Mouse (Mus musculus) heart, adult 18-20 months (tissue): Measurements from ENCODE around the gene Sgsm1. TPM values are rescaled to one million over a fixed set of nuclear protein-coding genes. Genes with fewer than 3 reads are reported as not detected.

ENCODE experiments used
- DNase-seq, 2 experiments: peaks; one replicate each; pipeline ENCODE4 v3.0.0; 2021 to 2022; ENCODE audit warnings: mixed read lengths in 1 of 2
- total RNA-seq, 2 experiments: library from RNA; stranded (reverse); gene quantifications; 2 replicates each; pipeline ENCODE4 v1.2.3; 2021

Gene Sgsm1
- total RNA-seq, 2 experiments from 2014 or later = 0.25 to 1.0 TPM

DNA sequence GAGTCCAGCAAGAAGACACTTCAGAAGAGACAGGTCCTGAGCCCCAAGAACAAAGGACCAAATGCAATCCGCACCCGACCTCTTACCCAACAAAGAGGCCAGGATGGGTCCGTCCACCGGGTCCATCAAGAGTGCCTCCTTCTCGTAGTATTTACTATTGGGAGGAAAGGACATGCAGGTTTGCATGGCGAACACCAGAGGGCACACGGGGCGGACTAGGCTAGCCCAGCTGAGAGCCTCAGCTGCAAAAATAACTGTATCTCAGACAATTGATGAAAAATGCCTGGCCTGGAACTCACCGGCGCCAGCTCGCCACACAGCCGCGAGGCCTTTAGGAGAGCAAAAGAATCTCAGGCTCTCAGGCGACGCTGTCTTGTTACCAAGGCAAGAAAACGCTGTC is 25.0 kb downstream of the Sgsm1 start:
- no peak for DNase-seq

DNA sequence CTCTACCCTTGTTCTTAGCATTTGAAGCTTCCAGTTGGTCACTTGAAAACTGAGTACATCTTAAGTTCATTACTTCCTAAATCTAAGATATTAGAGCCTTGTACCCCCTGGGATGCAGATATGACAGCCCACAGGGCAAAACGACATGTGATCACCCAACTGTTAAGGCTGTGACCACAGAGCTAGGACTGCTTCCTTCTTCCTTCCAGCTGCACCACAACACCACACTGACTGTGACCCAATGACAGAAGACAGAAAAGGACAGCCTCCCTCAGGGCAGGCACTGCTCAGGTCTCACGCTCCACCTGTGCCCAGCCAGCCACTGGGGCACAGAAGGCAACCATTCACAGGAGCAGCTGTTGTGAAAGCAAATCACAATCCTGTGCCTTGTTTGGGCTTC is 26.9 kb downstream of the Sgsm1 start:
- no peak for DNase-seq

DNA sequence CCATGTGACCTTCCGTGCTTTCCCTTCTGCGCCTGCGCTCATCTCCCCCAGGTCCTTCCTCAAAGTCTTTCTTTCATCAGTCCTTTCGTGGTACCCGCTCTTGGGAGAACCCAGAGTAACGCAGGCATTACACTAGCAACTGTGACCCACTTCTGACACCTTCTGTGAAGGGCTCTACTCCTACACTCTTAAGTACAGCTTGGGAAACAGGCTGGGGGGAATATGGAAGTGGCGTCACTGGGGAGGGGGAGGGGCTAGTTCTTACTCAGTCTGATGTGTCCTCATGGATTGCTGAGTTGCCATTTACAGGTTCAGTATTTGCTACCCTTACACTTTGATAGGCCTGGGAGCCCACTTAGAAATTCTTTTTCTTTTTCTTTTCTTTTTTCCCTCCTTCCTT is 29.0 kb downstream of the Sgsm1 start:
- DNase-seq = no peak

DNA sequence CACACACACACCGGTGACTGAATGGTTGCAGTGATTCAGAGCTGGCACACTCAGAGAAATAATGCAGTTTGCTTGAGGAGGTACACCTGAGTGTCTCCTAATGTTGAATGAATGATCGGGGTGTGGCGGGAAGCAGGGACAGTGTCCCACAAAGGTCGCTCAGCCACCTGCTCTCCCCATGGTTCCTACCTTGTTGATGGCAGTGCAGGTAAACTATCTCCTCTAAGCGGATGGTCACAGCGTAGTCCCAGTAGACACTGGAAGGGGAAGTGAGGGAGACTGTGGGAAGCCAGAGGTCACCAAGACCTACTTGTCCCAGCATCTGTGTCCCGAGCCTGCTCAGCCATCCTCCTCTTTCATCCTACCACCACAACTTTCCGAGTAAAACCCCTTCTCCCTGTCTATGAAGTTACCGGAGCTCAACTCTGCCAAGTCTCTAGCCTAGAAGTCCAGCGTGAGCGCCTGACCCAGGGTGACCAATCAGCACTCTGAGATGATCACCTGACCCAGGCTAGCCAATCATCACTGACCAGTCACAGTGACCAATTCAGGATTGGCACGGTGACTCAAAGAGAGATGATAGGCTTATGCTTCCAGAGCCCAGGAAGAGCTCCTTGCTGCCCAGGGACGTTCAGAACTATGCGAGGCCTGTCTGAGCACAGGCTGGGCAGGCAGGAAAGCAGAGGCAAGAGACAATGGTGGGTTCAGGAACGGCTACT is 30.3 kb downstream of the Sgsm1 start:
- no peak for DNase-seq

DNA sequence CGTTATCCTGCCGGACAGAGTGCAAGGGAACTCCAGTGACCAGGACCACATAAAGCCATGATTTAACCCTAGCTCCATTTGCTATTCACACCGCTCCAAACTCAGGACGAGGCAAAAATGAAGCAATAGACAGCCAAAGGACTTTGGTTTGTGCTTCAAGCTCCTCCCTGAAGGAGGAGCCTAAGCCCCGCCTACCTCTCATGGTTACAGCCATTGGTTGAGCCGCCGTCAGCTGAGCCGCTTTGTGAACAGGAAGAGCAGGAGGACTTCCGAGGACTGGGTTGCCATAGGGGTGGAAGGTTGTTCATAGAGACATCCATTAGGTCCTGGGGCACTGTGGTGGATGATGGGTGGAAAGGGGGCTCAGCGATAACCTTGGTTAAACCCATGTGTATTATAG is 34.7 kb downstream of the Sgsm1 start:
- no peak for DNase-seq

DNA sequence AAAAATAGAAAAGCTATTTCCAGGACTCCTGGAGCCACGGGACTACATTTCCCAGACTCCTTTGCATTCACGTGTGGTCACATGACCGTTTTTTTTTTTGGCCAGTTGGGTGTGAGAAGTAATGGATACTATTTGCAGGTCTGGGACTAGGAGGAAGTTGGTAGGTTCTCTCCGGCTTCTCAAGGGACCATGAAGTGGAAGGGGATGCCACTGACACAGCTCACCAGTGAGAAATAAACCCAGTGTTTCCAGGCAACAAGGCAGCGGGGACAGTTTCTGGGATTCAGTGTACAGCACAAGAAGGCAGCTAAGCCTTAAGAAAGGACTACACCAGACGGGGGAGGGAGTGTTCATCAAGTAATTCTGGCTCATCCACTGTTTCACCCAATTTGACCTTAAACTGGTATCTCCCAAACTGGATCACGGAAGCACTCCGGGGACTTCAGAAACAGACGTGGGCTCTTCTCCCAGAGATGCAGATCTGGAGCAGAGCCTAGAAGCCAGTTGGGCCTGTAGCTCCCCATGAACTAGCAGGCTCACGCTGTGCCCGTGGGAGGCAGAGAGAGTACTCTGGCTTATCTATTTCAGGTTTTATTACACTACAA is 39.3 kb downstream of the Sgsm1 start:
- DNase-seq = peak; percentile 12 to 52

DNA sequence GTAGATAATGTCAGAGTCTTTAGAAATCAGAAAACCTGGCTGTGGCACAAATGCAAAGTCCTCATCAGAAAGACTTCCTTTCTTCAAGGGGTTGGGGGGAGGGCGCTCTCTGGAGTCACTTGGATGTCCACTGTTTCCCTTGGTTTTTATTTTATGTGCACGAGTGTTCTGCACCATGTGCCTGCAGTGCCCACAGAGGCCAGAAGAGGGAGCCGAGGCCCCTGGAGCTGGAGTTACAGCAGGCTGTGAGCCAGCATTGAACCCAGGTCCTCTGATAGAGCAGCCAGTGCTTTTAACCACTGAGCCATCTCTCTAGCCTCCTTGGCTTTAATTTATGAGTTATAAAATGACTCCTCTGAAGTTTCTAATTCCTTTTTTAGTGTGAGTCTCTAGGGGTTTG is 40.5 kb downstream of the Sgsm1 start:
- no peak for DNase-seq

DNA sequence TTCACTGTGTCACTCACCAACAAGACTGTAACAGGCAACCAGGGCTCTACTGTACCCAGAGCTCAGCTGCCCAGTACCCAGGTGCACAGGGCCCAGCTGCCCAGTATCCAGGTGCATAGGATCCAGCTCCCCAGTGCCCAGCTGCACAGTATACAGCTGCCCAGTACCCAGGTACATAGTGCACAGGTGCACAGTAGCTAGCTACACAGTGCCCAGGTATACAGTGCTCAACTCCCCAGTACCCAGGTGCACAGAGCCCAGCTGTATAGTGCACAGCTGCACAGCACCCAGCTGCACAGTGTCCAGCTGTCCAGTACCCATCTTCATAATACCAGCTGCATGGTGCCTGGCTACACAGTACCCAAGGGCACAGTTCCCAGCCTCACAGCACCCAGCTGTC is 42.3 kb downstream of the Sgsm1 start:
- DNase-seq = no peak

DNA sequence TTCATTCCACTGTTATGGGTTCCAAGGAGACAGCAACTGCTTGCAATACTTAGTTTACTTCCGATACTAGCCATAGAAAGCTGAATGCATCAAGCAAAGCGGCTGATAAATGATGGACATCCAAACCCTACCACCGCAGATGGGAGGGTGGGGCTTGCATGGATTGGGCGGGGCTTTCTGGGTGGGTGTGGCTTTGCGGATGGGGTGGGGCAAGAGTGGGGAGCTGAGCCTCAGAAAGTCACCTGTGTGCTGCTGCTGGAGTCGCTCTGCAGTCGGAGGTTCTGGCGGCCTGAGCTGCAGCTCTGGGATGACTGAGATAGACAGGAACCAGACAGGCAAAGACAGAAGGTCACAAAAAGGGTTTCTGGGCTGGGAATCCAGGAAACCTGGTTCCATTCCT is 44.9 kb downstream of the Sgsm1 start:
- DNase-seq = no peak

DNA sequence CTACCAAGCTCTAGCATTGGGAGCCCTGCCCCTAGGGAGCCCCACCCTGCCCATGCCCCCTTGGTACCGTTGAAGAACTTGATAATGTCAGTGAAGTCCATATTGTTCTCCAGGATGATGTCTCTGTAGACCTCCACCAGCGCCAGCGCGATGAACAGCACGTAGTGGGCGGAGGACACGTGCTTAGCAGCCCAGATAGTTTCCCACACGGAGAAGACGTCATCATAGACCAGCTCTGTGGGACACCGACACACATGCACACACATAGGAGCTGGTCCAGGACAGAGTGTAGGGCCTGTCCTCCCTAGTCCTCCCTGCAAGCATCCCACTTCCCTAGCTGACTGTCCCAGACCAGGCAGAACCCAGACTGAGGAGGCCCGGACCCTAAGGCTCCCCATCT is 59.8 kb downstream of the Sgsm1 start:
- no peak for DNase-seq

DNA sequence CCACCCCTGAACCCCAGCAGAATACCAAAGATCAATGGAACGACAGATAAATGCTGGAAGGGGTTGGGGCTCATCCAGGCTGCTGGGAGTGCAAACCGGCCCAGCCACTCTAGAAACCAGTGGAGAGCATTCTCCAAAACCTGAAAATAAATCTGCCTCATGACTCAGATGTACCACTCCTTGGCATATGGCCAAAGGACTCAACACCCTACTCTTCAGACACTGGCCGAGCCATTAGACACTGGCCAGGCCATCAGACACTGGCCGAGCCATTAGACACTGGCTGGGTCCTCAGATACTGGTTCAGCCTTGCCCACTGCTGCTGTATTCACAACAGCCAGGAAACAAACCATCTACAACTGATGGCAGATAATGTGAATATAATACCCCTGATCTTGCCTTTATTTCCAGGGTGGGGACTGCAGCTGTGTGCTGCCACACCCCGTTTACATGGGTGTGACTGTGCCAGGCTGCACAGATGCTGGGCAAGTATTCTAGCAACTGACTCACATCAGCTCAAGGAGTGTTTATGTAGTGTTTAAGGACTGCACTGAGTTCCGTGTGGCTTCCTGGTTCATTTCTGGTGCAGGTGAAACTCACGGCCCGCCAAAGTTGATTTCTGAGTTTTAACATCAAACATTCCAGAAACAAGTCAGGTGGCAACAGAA is 61.2 kb downstream of the Sgsm1 start:
- no peak for DNase-seq

DNA sequence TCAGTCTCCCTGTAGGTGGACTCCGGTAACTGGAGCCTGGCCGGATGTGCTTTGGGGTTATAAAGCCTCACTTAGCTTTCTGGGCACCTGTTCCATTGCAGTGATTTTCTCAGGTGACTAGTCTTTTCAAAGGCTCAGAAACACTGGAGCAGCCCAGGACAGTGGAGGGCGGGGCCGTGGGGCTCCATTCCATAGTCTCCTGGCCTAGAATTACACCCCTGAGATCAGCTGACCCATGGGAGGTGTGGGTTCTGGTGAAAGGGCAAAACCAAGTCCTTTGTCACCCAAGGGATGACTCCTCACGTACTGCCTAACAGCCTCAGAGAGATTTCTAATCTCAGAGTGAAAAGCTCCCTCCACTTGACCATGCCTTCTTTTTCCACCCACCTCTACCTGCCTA is 80.4 kb downstream of the Sgsm1 start:
- no peak for DNase-seq

DNA sequence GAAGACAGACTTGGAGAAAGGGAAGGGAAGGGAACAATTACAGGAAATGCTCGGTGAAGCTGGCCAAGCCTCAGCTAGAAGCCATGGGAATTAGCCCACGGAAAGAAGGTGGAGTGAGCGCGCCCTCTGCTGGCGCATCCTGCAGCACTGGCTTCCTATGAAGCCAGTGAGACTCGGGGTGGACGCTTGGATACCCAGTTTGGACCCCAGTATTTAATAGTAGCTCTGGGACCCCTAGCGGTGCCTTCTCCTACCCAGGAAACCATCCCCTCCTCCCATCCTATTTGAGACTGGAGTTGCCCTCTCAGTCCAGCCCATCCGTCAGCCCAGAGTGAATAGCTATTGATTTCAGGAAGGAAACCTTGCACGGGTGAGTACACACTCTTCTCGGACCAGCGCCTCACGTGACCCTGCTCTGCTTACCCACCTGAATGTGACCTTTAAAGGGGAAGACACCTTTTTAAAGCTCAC is 83.9 kb downstream of the Sgsm1 start, which contains the start of gene Tmem211:
Gene Tmem211 (plus strand): TSS at position 278 of the 471 bp plus-strand sequence.
- DNase-seq = peak; percentile 88 to 92

DNA sequence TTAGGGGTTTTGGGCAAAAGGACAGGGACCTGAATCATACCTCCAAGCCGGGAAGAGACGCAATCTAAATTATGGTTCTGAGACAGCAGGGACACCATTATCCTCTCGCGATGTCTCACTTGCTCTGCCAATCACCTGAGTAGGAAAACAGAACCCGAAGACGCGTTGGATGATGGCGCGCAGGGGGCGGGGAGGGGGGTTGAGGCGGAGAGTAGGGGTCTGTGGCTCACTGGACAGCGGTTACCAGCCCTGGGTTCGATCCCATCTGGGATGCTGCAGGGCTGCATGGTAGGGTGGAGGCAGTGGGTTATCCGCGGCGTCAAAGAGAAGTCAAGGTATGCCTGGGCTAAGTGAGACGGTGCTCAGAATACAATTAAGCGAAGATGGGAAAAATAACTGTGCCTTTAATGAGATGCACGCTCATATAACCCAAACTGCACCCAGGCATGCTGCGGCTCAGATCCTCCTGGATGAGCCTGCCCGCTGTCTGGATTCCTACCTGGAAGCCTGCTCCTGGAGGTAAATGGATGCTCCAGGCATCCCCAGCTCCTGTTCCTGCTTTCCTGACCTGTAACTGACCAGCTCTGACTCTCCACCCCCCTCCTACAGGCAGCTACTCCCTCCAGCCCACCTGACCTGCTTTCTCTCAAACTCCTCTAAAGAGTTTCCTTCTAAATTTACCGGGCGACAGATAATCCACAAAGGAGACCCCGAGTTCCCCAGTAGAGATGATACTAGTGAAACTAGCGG is 84.7 kb downstream of the Sgsm1 start:
- DNase-seq = no peak

DNA sequence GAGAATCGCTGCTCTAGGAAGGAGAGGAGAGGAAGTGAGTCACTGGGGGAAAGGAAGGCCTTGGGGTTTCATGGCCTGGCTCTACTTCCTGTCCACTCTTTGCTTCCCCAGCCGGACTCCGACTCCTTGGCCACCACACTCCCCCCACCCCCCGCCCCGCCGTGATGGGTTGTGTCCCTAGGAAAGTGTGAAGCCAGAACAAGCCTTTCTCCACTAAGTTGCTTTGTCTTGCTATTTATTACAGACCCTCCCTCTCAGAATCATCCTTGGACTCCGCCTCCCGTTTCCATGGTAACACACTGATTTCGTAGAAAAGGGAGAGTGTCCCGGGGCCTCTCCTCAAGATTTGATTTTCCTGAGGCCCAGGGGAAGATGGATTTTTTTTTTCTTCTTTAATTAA is 85.3 kb downstream of the Sgsm1 start:
- peak in 1 of 2 experiments; percentile 57 for DNase-seq

DNA sequence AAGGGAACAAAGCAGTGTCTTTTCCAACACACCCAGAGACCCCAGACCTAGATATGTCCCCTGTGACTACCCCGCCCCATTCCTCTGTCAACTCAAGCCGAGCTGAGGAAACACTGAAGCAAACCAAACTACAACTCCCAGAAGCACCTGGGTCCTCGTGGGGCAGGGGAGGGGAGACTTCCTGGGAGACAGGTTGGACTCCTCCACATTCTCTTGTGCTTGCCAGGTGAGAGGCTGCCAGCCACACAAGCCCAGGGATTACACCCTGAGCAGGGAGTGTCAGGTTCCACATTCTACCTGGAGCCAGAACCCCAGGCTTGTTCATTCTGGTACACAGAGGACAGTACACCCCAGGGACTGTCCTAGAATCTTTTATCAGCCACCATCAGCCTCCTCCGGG is 86.7 kb downstream of the Sgsm1 start:
- DNase-seq = peak in 1 of 2 experiments; percentile 22

DNA sequence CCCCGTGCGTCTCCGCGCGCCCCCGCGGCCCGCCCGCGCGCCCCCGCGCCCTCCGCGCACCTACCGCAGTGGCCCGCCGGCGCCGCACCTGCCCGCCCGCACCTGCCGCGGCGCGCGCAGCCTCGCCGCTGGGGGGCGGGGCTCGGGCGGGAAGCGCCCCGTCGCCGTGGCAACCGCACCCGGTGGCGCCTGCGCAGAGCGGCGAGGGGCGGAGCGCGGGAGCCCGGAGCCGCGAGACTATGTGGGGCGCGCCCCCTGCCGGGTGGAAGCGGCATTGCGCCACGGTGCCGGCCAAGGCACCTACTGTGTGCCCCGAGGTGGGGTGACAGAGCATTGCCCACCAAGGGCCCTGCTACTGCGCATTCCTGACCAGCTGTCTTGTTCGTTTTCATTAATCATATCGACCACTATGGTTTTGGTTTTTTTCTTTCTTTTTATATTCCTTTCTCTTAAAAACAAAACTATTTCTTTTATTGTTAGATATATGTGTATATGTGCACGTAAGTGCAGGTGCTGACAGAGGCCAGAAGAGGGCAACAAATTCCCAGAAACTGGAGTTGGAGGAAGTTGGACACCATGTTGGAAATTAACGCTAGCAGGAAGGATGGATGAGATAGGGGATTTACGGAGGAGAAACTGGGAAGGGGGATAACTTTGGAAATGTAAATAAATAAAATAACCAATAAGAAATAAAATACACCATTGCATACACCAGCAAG is 89.3 kb downstream of the Sgsm1 start, which contains the start of gene 2900026A02Rik:
Gene 2900026A02Rik (minus strand): TSS at position 90 of the 719 bp plus-strand sequence.
- peak; percentile 81 to 89 for DNase-seq

DNA sequence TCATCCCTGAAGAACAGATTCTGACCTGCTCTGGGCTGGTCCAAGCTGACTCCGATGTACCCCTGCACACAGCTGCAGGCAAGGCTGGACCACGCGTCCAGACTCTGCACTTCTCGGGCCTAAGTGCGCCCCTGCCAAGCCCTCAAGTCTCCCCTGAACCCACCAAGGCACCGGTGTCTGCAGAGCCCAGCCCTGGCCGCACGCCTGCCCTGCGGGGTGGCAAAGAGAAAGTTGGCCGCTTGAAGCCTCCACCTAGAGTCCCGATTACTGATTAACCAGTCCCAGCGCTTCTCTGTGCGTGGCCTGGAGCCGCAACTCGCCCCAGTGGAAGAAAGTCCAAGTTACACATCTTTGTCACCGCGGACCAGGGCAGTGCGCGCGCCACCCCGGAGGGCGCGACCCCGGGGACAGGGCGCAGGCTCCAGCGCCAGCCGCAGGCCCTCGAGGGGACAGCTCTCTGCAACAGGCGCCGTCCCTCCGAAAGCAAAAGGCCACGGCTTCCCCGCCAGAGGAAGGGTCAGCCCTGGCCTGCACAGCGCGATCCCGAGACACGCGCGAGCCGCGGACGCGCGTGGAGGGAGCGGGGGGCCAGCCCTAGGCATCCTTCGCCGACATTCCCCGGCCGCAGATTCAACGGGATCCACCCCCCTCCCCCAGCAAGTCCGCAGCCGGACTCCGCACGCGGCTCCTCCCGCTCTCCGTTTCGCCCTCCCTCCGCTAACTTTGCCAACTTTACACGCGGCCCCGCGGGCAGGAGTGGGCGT is 90.0 kb downstream of the Sgsm1 start:
- peak in 1 of 2 experiments; percentile 58 for DNase-seq

DNA sequence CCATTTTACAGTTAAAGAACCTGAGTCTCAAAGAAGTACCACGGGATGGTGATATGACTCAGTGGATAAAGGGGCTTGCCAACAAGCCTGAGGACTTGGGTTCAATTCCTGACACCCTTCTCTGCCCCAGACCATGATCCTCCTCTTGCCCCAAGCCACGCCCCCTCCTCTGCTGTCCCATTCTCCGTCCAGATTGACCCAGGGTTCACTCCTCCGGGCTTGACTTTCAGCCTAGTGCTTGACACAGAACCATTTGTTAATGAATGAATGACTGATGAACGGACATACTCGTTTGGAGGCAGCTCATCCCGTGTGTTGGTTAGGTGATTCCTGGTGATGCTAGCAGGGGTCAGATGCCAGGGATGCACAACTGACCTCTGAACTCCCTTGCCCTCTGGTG is 90.7 kb downstream of the Sgsm1 start:
- peak in 1 of 2 experiments; percentile 5 for DNase-seq

DNA sequence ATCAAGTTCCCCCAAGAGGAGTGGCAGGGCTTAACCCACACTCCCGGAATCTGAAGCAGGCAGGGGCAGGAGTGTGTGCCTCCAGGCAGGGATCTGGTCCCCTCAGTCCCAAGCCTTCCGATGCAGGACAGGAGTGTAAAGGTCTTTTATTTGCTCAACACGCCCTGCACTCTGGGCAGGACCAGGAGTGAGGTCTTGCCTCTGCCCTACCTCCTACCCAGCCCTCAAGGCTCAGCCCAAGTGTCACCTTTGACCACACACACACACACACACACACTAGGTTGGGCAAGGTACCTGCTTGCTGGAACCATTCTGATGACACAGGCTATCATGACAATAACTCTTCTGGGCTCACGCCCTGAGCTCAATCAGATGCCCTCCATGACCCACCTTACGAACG is 91.1 kb downstream of the Sgsm1 start:
- peak in 1 of 2 experiments; percentile 19 for DNase-seq
